Mouse (Mus musculus): Measurements from ENCODE around the gene Epha2.

The Epha2 gene

GRCm38 (mm10) chr4:141302428-141303401 lies 1.7 kb downstream of the Epha2 start:
- in situ Hi-C loops (cut with MboI): no loop called here

DNA sequence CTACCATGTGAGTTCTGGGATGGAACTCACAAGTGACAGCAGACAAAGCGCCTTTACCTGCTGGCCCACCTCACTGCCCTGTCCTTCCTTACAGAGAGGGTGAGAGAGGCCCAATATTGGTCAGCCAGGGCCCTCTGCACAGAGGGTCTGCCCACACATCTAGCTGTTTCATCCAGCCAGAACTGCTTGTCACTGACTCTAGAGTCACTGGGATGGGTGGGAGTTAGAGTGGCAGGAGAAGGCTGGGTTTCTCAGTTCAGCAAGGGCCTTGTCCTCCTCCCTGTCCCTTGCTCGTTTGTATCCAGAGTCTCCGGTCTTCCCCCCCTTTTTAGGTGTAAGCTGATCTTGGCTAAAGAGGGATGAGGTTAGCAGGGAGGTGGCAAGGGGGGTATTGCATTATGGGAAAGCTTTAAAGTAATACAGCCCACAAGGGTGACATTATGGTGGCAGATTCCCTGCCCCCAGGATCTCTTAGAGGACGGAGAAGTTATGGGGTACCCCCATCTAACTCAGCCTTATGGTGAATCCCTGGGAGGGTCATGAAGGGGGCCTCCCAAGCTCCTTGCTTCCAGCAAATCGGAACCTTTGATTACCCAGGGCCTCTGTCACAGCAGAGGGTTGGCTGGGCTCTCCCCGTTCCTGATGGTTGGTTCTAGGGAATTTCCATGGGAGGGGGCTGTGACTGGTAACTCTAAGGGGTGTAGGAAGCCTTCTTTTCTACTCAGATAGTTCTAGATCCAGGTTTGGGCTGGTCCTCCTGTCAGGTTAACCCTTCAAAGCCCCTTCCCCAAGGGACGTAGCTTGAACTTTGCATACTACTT lies 2.6 kb downstream of the Epha2 start:
- in situ Hi-C loops (cut with MboI): no loop called here

- in situ Hi-C loops (cut with MboI): no loop called here
Measured at GRCm38 (mm10) chr4:141304223-141304611, 3.2 kb downstream of the Epha2 start.

DNA sequence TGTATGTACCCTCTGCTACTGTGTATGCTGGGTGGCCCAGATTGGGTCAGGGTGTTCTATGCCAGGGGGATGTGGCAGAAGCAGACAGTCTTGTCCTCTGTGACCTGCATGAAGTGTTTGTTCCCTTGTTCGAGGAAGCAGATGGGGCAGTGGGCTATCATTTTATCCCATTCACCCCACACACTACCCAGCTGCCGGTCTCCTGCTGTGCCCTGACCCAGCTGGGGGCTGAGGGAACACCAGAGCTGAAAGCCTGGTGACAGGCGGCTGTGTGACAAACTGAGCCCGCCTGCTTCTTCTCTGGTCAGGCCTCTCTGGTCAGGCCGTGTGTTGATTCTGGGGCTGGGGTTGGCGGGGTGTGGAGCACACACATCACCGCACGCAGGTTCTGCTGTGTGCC lies 5.0 kb downstream of the Epha2 start:
- in situ Hi-C loops (cut with MboI): no loop called here

GRCm38 (mm10) chr4:141308381-141308780 lies 7.3 kb downstream of the Epha2 start:
- in situ Hi-C loops (cut with MboI): no loop called here

GRCm38 (mm10) chr4:141308857-141309772 lies 8.1 kb downstream of the Epha2 start:
- in situ Hi-C loops (cut with MboI): no loop called here

- in situ Hi-C loops (cut with MboI): no loop called here
Measured at GRCm38 (mm10) chr4:141309773-141310145, 8.7 kb downstream of the Epha2 start.

DNA sequence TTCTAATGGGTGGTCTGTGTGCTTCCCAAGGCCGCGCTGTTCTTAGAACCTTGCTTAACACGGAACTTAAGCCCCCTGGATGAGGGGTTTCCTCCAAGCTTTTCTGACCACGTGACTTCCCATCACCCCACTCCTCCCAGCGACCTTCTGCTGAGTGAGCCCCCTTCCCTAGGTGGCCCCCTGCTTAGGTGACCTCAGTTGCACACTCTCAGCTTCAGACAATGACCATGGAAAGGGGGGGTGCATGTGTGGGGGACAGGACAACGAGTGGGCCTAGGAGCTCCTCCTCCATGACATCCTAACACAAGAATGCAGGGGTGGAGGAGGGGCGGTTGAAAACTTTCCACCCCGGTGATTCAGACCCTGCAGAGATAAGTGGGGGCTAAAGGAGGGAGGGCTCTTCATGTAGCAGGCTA lies 9.2 kb downstream of the Epha2 start:
- in situ Hi-C loops (cut with MboI): no loop called here

DNA sequence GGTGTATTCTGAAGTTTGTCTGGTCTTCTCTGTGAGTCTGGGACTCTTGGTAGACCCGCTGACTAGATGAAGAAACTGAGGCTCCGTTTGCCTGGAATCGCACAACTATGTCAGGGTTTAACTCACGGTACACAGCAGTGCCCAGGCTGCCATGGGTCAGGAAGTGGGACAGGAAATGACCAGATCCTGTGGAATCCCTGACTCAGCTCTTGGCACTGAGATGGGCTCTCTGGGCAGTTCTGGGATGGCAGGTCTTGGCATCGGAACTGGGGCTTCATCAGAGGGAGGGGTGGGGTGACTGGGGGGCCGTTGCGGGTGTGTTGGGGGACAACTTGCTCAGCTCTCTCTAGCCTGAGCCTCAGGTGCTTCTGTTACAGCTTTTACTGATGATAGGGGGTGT lies 10.0 kb downstream of the Epha2 start:
- in situ Hi-C loops (cut with MboI): no loop called here

GRCm38 (mm10) chr4:141311506-141311905 lies 10.5 kb downstream of the Epha2 start:
- in situ Hi-C loops (cut with MboI): no loop called here

GRCm38 (mm10) chr4:141311908-141312307 lies 10.9 kb downstream of the Epha2 start:
- in situ Hi-C loops (cut with MboI): no loop called here

DNA sequence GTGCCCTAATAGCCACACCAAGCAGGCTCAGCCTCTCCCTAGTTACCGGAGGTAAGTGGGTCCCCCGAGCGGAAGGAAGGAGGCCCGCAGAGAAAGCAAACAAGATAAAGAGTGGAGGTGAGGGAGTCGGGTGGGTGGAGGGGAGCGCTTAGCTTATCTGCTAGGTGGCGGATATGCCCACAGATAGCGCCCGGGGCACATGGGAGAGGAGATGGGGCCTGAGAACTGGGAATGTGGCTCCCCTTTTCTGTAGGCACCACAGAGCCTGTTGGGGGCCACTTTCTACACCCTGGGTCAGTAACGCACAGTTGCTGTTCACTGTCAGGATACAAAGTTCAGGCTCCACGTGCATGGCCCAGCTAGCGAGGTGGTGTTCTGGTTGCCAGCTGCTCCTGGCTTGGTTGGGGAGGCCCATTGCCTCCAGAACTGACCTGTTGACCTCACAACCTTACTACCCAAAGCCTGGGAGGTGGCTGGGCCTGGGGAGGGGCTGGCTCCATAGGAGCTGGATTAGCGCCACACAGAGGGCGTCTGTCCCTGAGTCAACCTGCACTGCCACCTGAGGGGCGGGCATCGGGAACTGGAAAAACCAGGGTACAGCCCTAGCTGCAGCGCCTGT lies 11.6 kb downstream of the Epha2 start:
- in situ Hi-C loops (cut with MboI): no loop called here

DNA sequence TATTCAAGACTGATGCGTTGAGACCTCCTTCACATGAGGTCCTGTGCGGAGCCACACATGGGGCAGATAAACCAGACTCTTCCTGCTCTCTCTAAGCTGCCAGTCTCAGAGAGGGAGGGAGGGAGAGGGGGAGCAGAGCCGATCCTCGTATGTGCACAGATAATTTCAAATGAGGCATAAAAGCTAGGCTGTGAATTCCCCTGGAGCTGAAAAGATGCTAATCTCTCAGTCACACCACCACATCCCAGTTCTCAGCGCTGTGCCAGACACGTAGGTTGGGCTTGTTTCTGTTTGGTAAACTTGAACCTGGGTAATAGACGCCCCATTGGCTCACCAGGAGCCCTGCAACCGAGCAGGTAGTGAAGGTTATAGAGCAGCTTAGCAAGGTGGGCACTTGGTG lies 12.4 kb downstream of the Epha2 start:
- in situ Hi-C loops (cut with MboI): no loop called here

DNA sequence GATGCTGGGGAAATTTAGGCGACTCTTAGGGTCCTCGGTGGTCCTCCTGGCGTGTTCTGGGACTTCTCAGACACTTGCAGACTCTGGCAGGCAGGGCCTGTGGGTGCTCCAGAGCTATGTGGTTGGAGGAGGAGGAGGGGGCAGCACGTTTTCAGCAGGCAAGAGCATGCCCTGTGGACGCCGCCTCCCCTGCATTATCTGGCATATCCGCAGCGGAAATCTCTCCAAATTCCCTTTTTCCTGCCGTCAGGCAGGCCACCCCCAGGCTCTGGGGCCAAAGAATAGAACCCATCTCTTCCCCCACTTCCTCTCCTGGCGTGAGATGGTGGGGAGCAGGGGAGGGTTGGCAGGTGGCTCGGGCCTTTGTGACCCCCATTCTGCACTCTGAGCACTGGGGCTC lies 12.9 kb downstream of the Epha2 start:
- in situ Hi-C loops (cut with MboI): no loop called here

DNA sequence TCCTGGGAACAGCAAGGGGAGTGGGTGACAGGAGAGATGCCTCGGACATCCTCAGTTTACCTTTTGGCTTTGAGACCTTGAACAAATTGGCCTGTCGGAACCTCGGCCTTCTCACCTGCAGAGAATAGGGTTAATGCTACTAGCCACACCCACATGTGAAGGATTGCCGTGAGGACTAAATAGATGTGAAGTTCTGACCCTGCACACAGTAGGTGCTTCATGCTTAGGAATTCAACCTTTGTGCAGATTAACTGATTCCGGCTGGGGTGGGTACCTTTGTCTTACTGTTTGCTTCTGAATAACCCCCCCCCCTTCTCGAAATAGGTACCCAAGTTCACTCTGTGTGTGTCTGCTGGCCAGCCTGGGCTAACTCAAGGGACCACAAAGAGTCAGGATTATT lies 13.7 kb downstream of the Epha2 start:
- in situ Hi-C loops (cut with MboI): no loop called here

DNA sequence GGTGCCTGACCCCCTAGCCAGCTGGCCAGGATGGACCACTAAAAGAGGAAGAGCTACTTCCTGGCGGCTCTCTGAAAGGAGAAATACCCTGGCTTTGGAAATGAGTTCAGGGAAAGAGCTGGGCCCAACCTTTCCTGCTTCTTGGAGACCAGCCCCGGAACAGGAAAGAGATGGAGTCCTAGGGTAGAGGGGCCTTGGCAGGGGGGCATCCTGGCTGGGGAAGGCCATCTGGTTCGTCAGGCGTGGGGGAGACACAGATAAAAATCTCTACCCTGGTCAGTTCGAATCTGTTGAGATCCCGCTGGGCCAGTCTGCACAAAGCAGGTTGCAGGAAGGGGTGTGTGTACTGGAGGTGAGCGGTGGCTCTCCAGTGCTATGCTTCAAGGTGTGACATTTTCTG lies 15.0 kb downstream of the Epha2 start:
- in situ Hi-C loops (cut with MboI): no loop called here

DNA sequence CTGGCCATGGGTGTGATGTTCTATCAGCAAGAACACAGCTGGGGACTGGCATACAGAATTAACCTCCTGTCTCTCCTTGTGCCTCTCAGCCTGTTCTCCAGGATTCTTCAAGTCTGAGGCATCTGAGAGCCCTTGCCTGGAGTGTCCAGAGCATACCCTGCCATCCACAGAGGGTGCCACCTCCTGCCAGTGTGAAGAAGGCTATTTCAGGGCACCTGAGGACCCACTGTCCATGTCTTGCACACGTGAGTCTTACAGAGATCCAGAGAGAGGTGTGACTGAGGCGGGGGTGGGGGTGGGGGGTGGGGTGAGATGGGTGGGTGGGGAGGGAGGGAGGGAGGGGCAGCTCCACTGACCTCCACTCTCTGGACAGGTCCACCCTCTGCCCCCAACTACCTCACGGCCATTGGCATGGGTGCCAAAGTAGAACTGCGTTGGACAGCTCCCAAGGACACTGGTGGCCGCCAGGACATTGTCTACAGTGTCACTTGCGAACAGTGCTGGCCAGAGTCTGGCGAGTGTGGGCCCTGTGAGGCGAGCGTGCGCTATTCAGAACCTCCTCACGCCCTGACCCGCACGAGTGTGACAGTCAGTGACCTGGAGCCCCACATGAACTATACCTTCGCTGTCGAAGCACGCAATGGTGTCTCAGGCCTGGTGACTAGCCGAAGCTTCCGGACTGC lies 15.6 kb downstream of the Epha2 start:
- in situ Hi-C loops (cut with MboI): no loop called here

- in situ Hi-C loops (cut with MboI): no loop called here
Measured at GRCm38 (mm10) chr4:141317914-141318313, 16.9 kb downstream of the Epha2 start.

DNA sequence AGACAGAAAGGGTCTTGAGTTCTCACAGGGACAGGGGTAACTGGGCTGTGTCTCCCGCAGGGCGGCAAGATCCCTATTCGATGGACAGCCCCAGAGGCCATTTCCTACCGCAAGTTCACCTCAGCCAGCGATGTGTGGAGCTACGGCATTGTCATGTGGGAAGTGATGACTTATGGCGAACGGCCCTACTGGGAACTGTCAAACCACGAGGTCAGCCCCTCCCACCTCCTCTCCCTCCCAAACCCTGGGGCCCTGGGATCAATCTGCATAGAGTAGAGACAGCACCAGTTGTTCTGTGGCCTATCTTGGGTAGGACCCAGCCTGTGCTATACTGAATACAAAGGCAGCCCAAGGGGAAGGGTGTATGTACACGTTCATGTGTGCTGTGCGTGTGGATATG lies 21.5 kb downstream of the Epha2 start:
- in situ Hi-C loops (cut with MboI): no loop called here

GRCm38 (mm10) chr4:141324771-141325191 lies 23.7 kb downstream of the Epha2 start:
- in situ Hi-C loops (cut with MboI): no loop called here

DNA sequence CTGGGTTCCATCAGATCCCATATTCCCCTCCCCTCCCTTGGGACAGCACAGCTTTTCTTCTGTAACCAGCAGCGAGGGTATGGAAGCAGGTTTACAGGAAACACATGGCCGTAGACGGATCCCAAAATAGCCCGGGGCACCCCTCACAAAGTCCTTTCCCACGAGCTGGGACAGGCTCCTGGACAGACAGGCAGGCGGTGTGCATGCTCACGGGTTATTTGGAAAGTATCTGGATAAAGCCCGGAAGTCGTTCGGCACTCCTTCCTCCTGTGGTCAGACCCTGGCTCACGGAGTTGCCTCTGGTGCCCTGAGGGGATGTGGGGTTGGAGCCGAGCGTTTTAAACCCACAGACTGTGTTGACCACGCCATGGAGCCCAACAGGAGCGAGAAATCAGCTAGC lies 24.6 kb downstream of the Epha2 start:
- in situ Hi-C loops (cut with MboI): no loop called here
